Comparison of ENCODE assay signal across 8 mouse cellular contexts in genomic region chr4:132411322-132412094, GRCm38 (mm10). TPM values are rescaled to one million over a fixed set of nuclear protein-coding genes. Genes with fewer than 3 reads are reported as not detected.
DNase-seq lines count a peak whose midpoint lies in the region; ATAC-seq and TF ChIP-seq lines count a peak whose summit lies in the region.

No protein-coding gene starts in this region.

- no peak overlapping the region for H3K4me3 ChIP-seq in testis, adult 2 months (ENCODE audit: control insufficient read depth, low read depth, low read length)
- no peak overlapping the region for H3K4me3 ChIP-seq in heart, embryonic 11.5 days (ENCODE audit: low read depth, low read length)
- H3K4me3 ChIP-seq in liver, embryonic 12.5 days, result no peak overlapping the region

- peak; percentile 31 for DNase-seq in adrenal gland, postnatal 25 days
- no peak for DNase-seq in adrenal gland, adult 8-10 months
- no peak for DNase-seq in testis, postnatal 10 days (ENCODE audit: low spot score)
- DNase-seq in skeletal muscle tissue, adult 2 months (ENCODE audit: low read depth, low spot score), result peak; percentile 38
- no peak for DNase-seq in frontal cortex, postnatal 36 days (ENCODE audit: low spot score in 2 of 2)

- no peak; the same call in 1 of the 2 replicates for TF ChIP-seq CTCF in testis, adult 2 months (IDR thresholded peaks at IDR 0.05; ENCODE audit: control insufficient read depth, insufficient read depth, insufficient replicate concordance, low read depth, low read length)

- peaks cover 2% of the 10 kb centered on the region; the same call in 1 of the 2 replicates for H3K4me1 ChIP-seq in testis, adult 2 months (ENCODE audit: control insufficient read depth, insufficient read depth, low read length)
- H3K4me1 ChIP-seq in heart, embryonic 11.5 days (ENCODE audit: control insufficient read depth, insufficient read depth, low read length), result peaks cover 10% of the 10 kb centered on the region
- peaks cover 43% of the 10 kb centered on the region for H3K4me1 ChIP-seq in liver, embryonic 12.5 days

- H3K9ac ChIP-seq in heart, embryonic 11.5 days (ENCODE audit: low read depth, low read length), result no peak overlapping the region
- H3K9ac ChIP-seq in liver, embryonic 12.5 days, result no peak overlapping the region

- H3K36me3 ChIP-seq in testis, adult 2 months (ENCODE audit: control insufficient read depth, insufficient read depth, low read length), result no peaks in the 10 kb centered on the region
- peaks cover 2% of the 10 kb centered on the region; the same call in 1 of the 2 replicates for H3K36me3 ChIP-seq in heart, embryonic 11.5 days (ENCODE audit: control insufficient read depth, insufficient read depth, low read length)
- peaks cover 20% of the 10 kb centered on the region for H3K36me3 ChIP-seq in liver, embryonic 12.5 days

- H3K9me3 ChIP-seq in heart, embryonic 11.5 days (replicated peaks; ENCODE audit: control insufficient read depth, low read length), result no peaks in the 10 kb centered on the region
- no peaks in the 10 kb centered on the region for H3K9me3 ChIP-seq in liver, embryonic 12.5 days (replicated peaks)

- 47% methylated on average over 8 of the region's 8 CpGs for WGBS in heart, embryonic 11.5 days (ENCODE audit: insufficient replicate concordance)
- 31% methylated on average over 8 of the region's 8 CpGs for WGBS in liver, embryonic 12.5 days (ENCODE audit: insufficient replicate concordance)

- ATAC-seq in heart, embryonic 11.5 days (replicated peaks; ENCODE audit: insufficient number of reproducible peaks, low FRiP score, low TSS enrichment), result 0 out of 2 replicates have a peak, but pooled peaks have one; percentile 57
- peak; percentile 72 for ATAC-seq in liver, embryonic 12.5 days

- no peaks in the 10 kb centered on the region for H3K27me3 ChIP-seq in testis, adult 2 months (ENCODE audit: control insufficient read depth, insufficient read depth, low read length)
- H3K27me3 ChIP-seq in heart, embryonic 11.5 days (ENCODE audit: control insufficient read depth, insufficient read depth, low read length), result no peaks in the 10 kb centered on the region
- H3K27me3 ChIP-seq in liver, embryonic 12.5 days (replicated peaks), result no peaks in the 10 kb centered on the region

- H3K4me2 ChIP-seq in heart, embryonic 11.5 days, result no peak overlapping the region
- H3K4me2 ChIP-seq in liver, embryonic 12.5 days, result no peak overlapping the region

- peak overlapping the region; percentile 57; the same call in 1 of the 2 replicates for H3K27ac ChIP-seq in testis, adult 2 months (ENCODE audit: control insufficient read depth, insufficient read depth, low read depth, low read length)
- no peak overlapping the region for H3K27ac ChIP-seq in heart, embryonic 11.5 days (ENCODE audit: low read depth, low read length)
- H3K27ac ChIP-seq in liver, embryonic 12.5 days, result peak overlapping the region; percentile 57

- no peak for TF ChIP-seq POLR2A in testis, adult 2 months (IDR thresholded peaks at IDR 0.05; ENCODE audit: control insufficient read depth, low read depth, low read length)

RNA-seq across cellular contexts. Expression of gene Phactr4, which starts 10.8 kb away (rescaled TPM):
- 60.0 and 69.8 TPM in 2 replicates for total RNA-seq in adrenal gland, postnatal 25 days (2021)
- 10 to 100 TPM; 53.7 to 67.7 (median 58.6) TPM for total RNA-seq in adrenal gland, adult 8-10 months (2022)
- 6.6 and 8.5 TPM in 2 replicates for polyA plus RNA-seq in testis, adult 2 months (2012; rRNA removed)
- 24.5 and 29.1 TPM in 2 replicates for polyA plus RNA-seq in heart, embryonic 11.5 days (2014; fragmentation: Nextera tagmentation; extraction: Ambion mirVana)
- 14.4 and 14.5 TPM in 2 replicates for polyA plus RNA-seq in liver, embryonic 12.5 days (2016; fragmentation: Nextera tagmentation; extraction: Ambion mirVana)

RNA-seq across cellular contexts. Expression of gene Med18, which starts 52.2 kb away (rescaled TPM):
- 9.4 and 10.7 TPM in 2 replicates for total RNA-seq in adrenal gland, postnatal 25 days (2021)
- 10 to 100 TPM in 1 of 4 experiments, 1 to 10 TPM in 3; 7.7 to 11.0 (median 9.6) TPM for total RNA-seq in adrenal gland, adult 8-10 months (2022)
- polyA plus RNA-seq in testis, adult 2 months (2012; rRNA removed), result 3.0 and 3.1 TPM in 2 replicates
- 12.4 and 17.4 TPM in 2 replicates for polyA plus RNA-seq in heart, embryonic 11.5 days (2014; fragmentation: Nextera tagmentation; extraction: Ambion mirVana)
- 19.4 and 21.2 TPM in 2 replicates for polyA plus RNA-seq in liver, embryonic 12.5 days (2016; fragmentation: Nextera tagmentation; extraction: Ambion mirVana)

RNA-seq across cellular contexts. Expression of gene Rcc1, which starts 58.1 kb away (rescaled TPM):
- total RNA-seq in adrenal gland, postnatal 25 days (2021), result 17.8 and 22.0 TPM in 2 replicates
- 10 to 100 TPM; 12.7 to 18.0 (median 15.7) TPM for total RNA-seq in adrenal gland, adult 8-10 months (2022)
- 179 and 185 TPM in 2 replicates for polyA plus RNA-seq in testis, adult 2 months (2012; rRNA removed)
- polyA plus RNA-seq in heart, embryonic 11.5 days (2014; fragmentation: Nextera tagmentation; extraction: Ambion mirVana), result 28.1 and 28.2 TPM in 2 replicates
- polyA plus RNA-seq in liver, embryonic 12.5 days (2016; fragmentation: Nextera tagmentation; extraction: Ambion mirVana), result 91.9 and 102 TPM in 2 replicates

Comparison
In these comparisons a context has a peak if more than half of its experiments do, and no peak if none do; other contexts are left out.
1. DNase-seq: peak in adrenal gland, postnatal 25 days (single experiment) and skeletal muscle tissue, adult 2 months (single experiment); none in adrenal gland, adult 8-10 months (single experiment), testis, postnatal 10 days (single experiment) and frontal cortex, postnatal 36 days (0 of 2).